Mouse (Mus musculus) thymus, adult 2 months (tissue): ENCODE results near the gene Ccdc188. TPM values are rescaled to one million over a fixed set of nuclear protein-coding genes. Genes with fewer than 3 reads are reported as not detected.

ENCODE experiments used
- DNase-seq: peaks from one replicate; pipeline ENCODE4 v3.0.0; 2021
- H3K27ac ChIP-seq: fragments of 200-500 bp; 2 replicates; pipeline ENCODE4 v1.5.1; 2012; ENCODE audit warnings: low read length, control low read depth; ENCODE audit not compliant: control insufficient read depth, insufficient read depth
- H3K27me3 ChIP-seq: fragments of 200-500 bp; 2 replicates; pipeline ENCODE4 v1.6.1; 2012; ENCODE audit warnings: mild to moderate bottlenecking, low read length, moderate library complexity, mixed read lengths; ENCODE audit not compliant: control insufficient read depth, insufficient read depth
- H3K36me3 ChIP-seq: fragments of 200-500 bp; 2 replicates; pipeline ENCODE4 v1.6.1; 2012; ENCODE audit warnings: mild to moderate bottlenecking, low read length, moderate library complexity; ENCODE audit not compliant: control insufficient read depth, insufficient read depth
- H3K4me1 ChIP-seq: fragments of 200-500 bp; replicated peaks from 2 replicates; pipeline ENCODE4 v1.6.1; 2012; ENCODE audit warnings: low read length; ENCODE audit not compliant: control insufficient read depth, insufficient read depth
- H3K4me3 ChIP-seq: fragments of 200-500 bp; 2 replicates; pipeline ENCODE4 v1.5.1; 2012; ENCODE audit warnings: mild to moderate bottlenecking, low read length, control low read depth, moderate library complexity; ENCODE audit not compliant: control insufficient read depth, insufficient read depth
- CTCF ChIP-seq: fragments of 200-500 bp; IDR thresholded peaks from 2 replicates; pipeline ENCODE4 v1.5.1; 2012; ENCODE audit warnings: mild to moderate bottlenecking, control low read depth, low read length, moderate library complexity, borderline replicate concordance; ENCODE audit not compliant: control insufficient read depth, poor library complexity, insufficient read depth; ENCODE audit errors: extremely low read depth
- POLR2A ChIP-seq: fragments of 200-500 bp; IDR thresholded peaks from 2 replicates; pipeline ENCODE4 v1.6.1; 2012; ENCODE audit warnings: mild to moderate bottlenecking, low read length, control low read depth, moderate library complexity; ENCODE audit not compliant: control insufficient read depth, poor library complexity, insufficient read depth; ENCODE audit errors: extremely low read depth
- WGBS: fragments of 180-500 bp; shearing (Covaris S2); methylation state at CpG from one replicate; pipeline ENCODE4 v1.1.7; 2018; 5-methylcytosine and 5-hydroxymethylcytosine counted together
- polyA plus RNA-seq: library from polyadenylated mRNA; depleted of rRNA; stranded (reverse); fragments of >200 nt; gene quantifications from 2 replicates; pipeline ENCODE4 v1.2.3, GENCODE M21; 2012

Ccdc188 gene
- polyA plus RNA-seq, 1 experiment = 0.08 TPM

GRCm38 (mm10) chr16:18175817-18176541, 41.7 kb upstream of the Ccdc188 start:
- H3K4me1 ChIP-seq = no peaks in the 10 kb centered on the region
- TF ChIP-seq POLR2A (no peak), CTCF (no peak)

DNA sequence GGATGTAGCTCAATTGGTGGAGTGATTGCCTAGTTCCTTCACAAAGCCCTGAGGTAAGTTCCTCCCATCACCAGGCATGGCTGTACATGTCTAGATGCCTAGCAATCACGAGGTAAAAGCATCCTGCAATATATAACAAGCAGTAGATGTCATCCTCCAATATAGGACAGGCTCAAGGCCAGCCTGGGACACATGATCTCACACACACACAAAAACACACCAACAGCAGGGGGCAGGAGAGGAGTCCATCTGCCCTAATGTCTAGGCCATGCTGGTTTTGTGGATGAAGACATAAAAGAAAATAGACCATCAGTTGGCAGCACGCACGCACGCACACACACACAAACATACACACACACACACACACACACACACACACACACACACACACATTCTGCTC, 40.9 kb upstream of the Ccdc188 start:
- no peak overlapping the region for H3K4me3 ChIP-seq
- no peaks in the 10 kb centered on the region for H3K27me3 ChIP-seq
- 80% methylated on average over 4 of the region's 4 CpGs for WGBS
- H3K27ac ChIP-seq = no peak overlapping the region
- H3K36me3 ChIP-seq = no peaks in the 10 kb centered on the region
- H3K4me1 ChIP-seq = no peaks in the 10 kb centered on the region
- DNase-seq = no peak
- TF ChIP-seq POLR2A = no peak
- no peak for TF ChIP-seq CTCF

More at GRCm38 (mm10) chr16:18175817-18176541, 41.7 kb upstream of the Ccdc188 start:
- H3K27me3 ChIP-seq = no peaks in the 10 kb centered on the region
- 32% methylated on average over 6 of the region's 6 CpGs for WGBS
- H3K36me3 ChIP-seq = no peaks in the 10 kb centered on the region
- no peak for DNase-seq
- H3K27ac ChIP-seq = no peak overlapping the region
- H3K4me3 ChIP-seq = no peak overlapping the region

GRCm38 (mm10) chr16:18179591-18179990, 38.1 kb upstream of the Ccdc188 start:
- H3K27me3 ChIP-seq = no peaks in the 10 kb centered on the region

GRCm38 (mm10) chr16:18181398-18181797, 36.3 kb upstream of the Ccdc188 start:
- no peaks in the 10 kb centered on the region for H3K4me1 ChIP-seq
- no peaks in the 10 kb centered on the region for H3K36me3 ChIP-seq
- no peaks in the 10 kb centered on the region for H3K27me3 ChIP-seq
- DNase-seq = no peak
- WGBS = 88% methylated on average over 10 of the region's 10 CpGs
- TF ChIP-seq POLR2A (no peak), CTCF (no peak)
- H3K4me3 ChIP-seq = no peak overlapping the region
- no peak overlapping the region for H3K27ac ChIP-seq

More at GRCm38 (mm10) chr16:18179591-18179990, 38.1 kb upstream of the Ccdc188 start:
- no peak for TF ChIP-seq CTCF
- TF ChIP-seq POLR2A = no peak
- Histone ChIP-seq H3K4me3 (no peak overlapping the region), H3K27ac (no peak overlapping the region), H3K36me3 (no peaks in the 10 kb centered on the region), H3K4me1 (no peaks in the 10 kb centered on the region)
- DNase-seq = no peak
- WGBS = 85% methylated on average over 2 of the region's 2 CpGs

- H3K4me1 ChIP-seq = no peaks in the 10 kb centered on the region
- H3K27ac ChIP-seq = no peak overlapping the region
- no peak for DNase-seq
- 95% methylated on average over 8 of the region's 8 CpGs for WGBS
- TF ChIP-seq CTCF (no peak), POLR2A (no peak)
- no peak overlapping the region for H3K4me3 ChIP-seq
- H3K27me3 ChIP-seq = no peaks in the 10 kb centered on the region
- H3K36me3 ChIP-seq = no peaks in the 10 kb centered on the region
These were observed 34.9 kb upstream of the Ccdc188 start for GRCm38 (mm10) chr16:18182766-18183165.

- Histone ChIP-seq H3K27ac (no peak overlapping the region), H3K27me3 (no peaks in the 10 kb centered on the region), H3K4me1 (no peaks in the 10 kb centered on the region), H3K36me3 (no peaks in the 10 kb centered on the region), H3K4me3 (no peak overlapping the region)
- DNase-seq = no peak
- TF ChIP-seq CTCF = no peak
- TF ChIP-seq POLR2A = no peak
- WGBS = 93% methylated on average over 8 of the region's 8 CpGs
These were observed 31.8 kb upstream of the Ccdc188 start for GRCm38 (mm10) chr16:18185715-18186449.

GRCm38 (mm10) chr16:18186798-18187197, 30.9 kb upstream of the Ccdc188 start:
- TF ChIP-seq POLR2A (no peak), CTCF (no peak)
- H3K36me3 ChIP-seq = no peaks in the 10 kb centered on the region
- no peaks in the 10 kb centered on the region for H3K27me3 ChIP-seq
- DNase-seq = no peak
- WGBS = 84% methylated on average over 4 of the region's 4 CpGs
- H3K4me3 ChIP-seq = no peak overlapping the region
- no peak overlapping the region for H3K27ac ChIP-seq
- H3K4me1 ChIP-seq = no peaks in the 10 kb centered on the region
